Mouse (Mus musculus) B cell, adult 67 days (primary cell): ENCODE results near the gene Serpinb6c. TPM values are rescaled to one million over a fixed set of nuclear protein-coding genes. Genes with fewer than 3 reads are reported as not detected.

ENCODE experiments used
- total RNA-seq, 2 experiments: library from RNA; stranded (reverse); gene quantifications; 4 replicates each; pipeline ENCODE4 v1.2.4; 2023

The Serpinb6c gene
- not detected for total RNA-seq

DNA sequence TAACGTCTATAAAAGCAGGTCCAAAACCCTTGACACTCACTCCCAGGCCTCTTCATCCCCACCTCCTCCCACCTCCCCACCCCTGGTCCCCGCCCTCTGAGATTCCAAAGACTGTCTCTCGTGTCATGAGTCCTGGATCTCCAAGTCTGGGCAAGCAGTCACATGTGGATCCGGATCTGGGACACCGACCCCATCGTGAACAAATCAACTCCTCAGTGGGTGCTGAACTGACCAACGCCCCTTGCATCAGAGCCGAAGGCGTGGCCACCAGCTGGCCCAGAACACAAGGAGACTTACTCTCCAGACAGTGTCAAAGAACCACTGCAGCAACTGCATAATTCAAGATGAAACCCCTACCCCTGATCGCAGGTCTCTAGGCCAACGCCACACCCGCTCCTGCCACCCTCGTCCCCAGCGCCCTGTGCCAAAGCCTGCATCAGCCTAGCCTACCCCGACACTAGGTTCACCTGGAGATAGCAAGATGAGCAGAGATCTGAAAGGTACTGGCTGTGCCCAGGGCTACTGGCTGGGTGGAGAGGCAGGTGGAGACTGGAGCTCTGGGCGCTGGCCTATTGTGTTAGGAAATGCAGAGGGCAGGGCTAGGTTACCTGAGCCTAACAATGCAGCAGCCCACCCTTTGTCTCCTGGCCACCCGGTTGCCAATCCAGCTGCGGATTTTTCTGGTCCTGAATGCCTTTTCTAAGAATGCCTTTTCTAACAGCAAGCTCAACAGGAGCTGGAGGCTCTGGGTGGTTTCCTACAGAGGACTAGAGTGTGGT is at the start of gene Serpinb6c:
Gene Serpinb6c, minus strand, starts transcription at position 533 of the 779 bp plus-strand sequence.

DNA sequence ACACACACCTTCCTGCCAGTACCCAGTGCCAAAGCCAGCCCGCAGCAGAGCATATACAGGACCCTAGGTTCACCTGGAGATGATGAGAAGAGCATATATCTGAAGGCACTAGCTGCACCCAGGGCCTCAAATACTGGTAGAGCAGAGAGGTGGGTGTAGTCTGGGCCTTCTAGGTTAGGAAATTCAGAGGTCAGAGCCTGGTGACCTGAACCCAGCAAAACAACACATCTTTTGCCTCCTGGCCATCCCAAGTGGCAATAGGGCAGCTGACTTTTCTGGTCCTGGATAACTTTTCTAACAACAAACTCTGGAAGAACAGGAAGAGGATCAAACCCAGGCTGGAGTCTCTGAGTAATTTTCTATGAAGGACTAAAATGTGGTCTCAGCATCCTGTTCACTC is 62.2 kb downstream of the Serpinb6c start, which contains the start of gene Serpinb6e:
Gene Serpinb6e, minus strand, starts transcription at position 101 of the 400 bp plus-strand sequence.

Other genes starting within 250 kb of the Serpinb6c start
- not detected for gene Serpinb6d, start 244.3 kb downstream of the Serpinb6c start, total RNA-seq
- not detected for gene Serpinb6e, start 62.3 kb downstream of the Serpinb6c start, total RNA-seq
- 1 to 10 TPM; 3.4 to 3.9 TPM for gene Nqo2, start 59.0 kb upstream of the Serpinb6c start, total RNA-seq
- 10 to 100 TPM; 43.2 to 51.2 TPM for gene Ripk1, start 96.7 kb upstream of the Serpinb6c start, total RNA-seq
- 10 to 100 TPM in 1 of 2 experiments, 1 to 10 TPM in 1; 8.0 to 19.1 TPM for gene Serpinb6a, start 97.1 kb upstream of the Serpinb6c start, total RNA-seq
- gene Bphl, start 131.9 kb upstream of the Serpinb6c start, total RNA-seq = 10 to 100 TPM; 10.9 to 11.8 TPM
- gene Tubb2a, start 172.3 kb upstream of the Serpinb6c start, total RNA-seq = 10 to 100 TPM in 1 of 2 experiments, 1 to 10 TPM in 1; 7.2 to 10.1 TPM
- 1 to 10 TPM; 2.9 to 5.0 TPM for gene Tubb2b, start 224.8 kb upstream of the Serpinb6c start, total RNA-seq